Mouse (Mus musculus) ovary, postnatal 36 days (tissue): ENCODE results near the gene Sbk2.

Experiments used
- DNase-seq: peaks from one replicate; pipeline ENCODE4 v3.0.0; 2022; ENCODE audit warnings: low spot score, mixed read lengths

Gene Sbk2

GRCm38 (mm10) chr7:4950561-4951342 lies 13.5 kb downstream of the Sbk2 start:
- DNase-seq, result peak; percentile 31

- no peak for DNase-seq
Observed at GRCm38 (mm10) chr7:4948386-4948785, 15.8 kb downstream of the Sbk2 start.

DNA sequence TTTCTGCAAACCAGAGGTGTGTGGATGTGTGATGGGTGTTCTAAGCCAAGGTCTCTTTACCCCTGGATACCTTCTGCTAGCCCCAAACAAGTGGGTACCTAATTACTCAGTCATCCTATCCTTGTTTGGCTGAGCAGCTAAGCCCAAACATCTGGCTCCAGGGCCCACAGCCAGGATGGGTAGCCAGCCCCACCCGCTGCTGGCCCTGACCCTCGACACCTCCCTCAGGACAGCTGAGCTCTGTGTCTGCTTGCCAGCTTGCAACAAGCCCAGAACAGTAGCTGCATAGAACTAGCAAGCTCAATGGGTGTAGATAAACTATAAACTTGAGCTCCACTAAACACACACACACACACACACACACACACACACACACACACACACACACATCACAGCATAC lies 16.4 kb downstream of the Sbk2 start:
- DNase-seq, result peak; percentile 73

DNA sequence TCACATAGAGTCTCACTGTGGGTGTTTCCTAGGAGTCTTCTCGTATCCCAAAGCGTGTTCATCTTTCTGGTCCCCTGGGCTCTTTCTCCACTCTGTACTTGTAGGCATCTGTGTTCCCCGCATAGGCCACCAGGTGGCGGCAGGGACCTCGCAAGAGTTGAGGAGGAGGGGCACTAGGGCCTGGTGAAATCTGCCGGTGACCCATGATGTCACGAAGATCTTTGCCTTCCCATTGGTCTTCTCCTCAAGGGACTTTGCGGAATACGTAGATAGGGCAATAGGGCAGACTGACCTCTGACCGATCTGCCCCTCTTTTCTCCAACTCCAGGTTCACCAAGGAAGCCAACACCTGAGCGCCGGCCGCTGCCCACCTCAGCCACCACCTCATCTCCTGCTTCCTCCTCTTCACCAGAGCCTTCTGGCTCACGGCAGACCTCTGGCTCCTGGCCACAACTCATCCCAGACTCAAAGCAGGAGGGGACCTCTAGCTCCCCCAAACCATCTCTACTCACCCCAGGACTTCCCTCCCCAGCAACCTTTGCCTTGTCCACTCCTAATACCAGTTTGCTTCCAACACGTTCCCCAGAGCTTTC lies 20.9 kb downstream of the Sbk2 start:
- DNase-seq, result peak; percentile 88

- DNase-seq, result no peak
Observed at GRCm38 (mm10) chr7:4942673-4943072, 21.5 kb downstream of the Sbk2 start.

DNA sequence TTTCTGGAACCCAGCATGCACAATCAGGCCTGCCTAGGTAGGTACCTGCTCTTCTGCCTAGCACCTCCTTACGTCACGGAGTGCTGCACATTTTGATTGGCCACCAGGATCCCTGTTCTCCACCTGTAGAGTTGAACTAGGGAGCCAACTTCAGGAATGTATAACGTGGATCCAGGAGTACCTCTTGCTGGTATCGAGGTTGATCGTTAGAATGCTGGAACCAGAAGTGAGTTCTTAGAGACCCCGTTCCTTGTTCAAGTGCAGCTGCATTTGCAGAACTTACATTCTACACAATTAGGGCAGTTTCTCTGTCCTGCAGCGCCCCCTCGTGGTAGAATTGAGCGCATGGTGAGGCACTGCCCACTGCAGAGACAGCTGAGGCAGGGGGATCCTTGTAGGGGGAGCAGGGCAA lies 24.1 kb downstream of the Sbk2 start:
- DNase-seq, result peak; percentile 71

GRCm38 (mm10) chr7:4938456-4938855 lies 25.8 kb downstream of the Sbk2 start:
- DNase-seq, result peak; percentile 68

- no peak for DNase-seq
Observed at GRCm38 (mm10) chr7:4937392-4937791, 26.8 kb downstream of the Sbk2 start.

GRCm38 (mm10) chr7:4936832-4937231 lies 27.4 kb downstream of the Sbk2 start:
- no peak for DNase-seq

DNA sequence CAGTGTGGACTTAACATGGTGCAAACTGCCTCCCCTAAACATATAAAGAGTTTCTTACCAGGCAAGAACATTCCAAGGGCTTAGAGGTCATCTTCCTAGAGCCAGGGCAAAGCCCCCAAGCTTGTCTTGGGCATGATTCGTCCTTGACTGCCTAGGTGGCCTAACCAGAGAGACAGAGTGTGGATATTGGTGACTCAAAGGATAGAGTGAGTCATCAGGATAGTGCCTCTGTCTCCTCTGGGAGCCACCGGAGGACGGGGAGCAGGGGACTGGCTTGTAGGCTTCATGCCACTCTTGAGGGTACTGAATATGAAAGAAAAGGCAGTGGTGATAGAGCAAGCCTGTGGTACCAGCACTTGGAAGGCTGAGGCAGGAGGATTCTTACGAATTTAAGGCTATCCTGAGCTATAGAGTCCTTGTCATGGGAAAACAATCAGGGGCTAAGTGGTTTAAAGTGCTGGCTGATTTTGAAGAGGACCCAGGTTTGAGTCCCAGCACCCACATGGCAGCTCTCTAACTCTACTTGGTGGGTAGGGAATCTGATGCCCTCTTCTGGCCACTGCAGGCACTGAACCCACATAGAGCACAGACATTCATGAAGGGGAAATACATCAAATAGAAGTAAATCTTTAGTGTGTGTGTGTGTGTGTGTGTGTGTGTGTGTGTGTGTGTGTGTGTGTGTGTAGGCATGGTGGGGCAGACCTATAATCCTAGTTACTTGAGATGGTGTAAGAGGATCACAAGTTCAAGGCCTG lies 29.9 kb downstream of the Sbk2 start:
- DNase-seq, result no peak

- DNase-seq, result no peak
Observed at GRCm38 (mm10) chr7:4933103-4933502, 31.1 kb downstream of the Sbk2 start.

- no peak for DNase-seq
Observed at GRCm38 (mm10) chr7:4928323-4928722, 35.9 kb downstream of the Sbk2 start.

DNA sequence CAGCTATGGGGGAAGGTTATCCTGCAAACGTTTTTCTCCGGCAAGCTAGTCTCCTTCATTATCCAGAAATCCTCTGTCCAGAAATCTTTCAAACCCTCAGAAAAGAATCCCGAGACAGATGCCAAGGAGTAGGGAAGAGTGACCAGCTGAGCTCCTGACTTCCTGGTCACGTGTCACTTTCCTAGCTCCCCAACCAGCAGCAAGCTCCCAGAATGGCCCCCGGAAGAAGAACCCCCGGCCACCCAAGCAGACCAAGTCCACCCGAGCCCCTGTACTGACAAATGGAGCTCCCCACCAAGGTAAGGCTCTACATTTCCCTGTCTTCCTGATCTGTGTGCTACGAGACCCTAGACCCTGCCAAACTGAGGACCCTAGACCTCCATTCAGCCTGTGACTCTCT lies 36.5 kb downstream of the Sbk2 start:
- DNase-seq, result no peak

DNA sequence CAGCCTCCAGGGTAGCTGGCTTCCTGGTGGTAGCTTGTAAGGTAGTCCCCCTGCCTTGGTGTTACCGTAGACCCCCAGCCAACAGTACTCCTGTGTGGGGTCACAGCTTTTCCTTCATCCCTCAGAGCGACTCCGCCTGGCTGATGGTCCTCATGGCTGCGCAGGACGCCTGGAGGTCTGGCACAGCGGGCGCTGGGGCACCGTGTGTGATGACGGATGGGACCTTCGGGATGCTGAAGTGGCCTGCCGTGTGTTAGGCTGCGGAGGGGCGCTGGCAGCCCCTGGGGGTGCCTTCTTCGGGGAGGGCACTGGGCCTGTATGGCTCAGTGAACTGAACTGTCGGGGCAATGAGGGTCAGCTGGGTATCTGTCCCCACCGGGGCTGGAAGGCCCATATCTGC lies 37.4 kb downstream of the Sbk2 start:
- DNase-seq, result no peak

- no peak for DNase-seq
Observed at GRCm38 (mm10) chr7:4925441-4926381, 38.5 kb downstream of the Sbk2 start, which contains the start of gene Ssc5d. TSS of gene Ssc5d (plus strand) at chr7:4925785.

- DNase-seq, result no peak
Observed at GRCm38 (mm10) chr7:4924891-4925301, 39.3 kb downstream of the Sbk2 start.

GRCm38 (mm10) chr7:4924483-4924882 lies 39.7 kb downstream of the Sbk2 start:
- DNase-seq, result no peak

GRCm38 (mm10) chr7:4923586-4924364 lies 40.4 kb downstream of the Sbk2 start:
- DNase-seq, result peak; percentile 68

GRCm38 (mm10) chr7:4922931-4923565 lies 41.2 kb downstream of the Sbk2 start:
- DNase-seq, result no peak

- peak; percentile 63 for DNase-seq
Observed at GRCm38 (mm10) chr7:4922508-4922907, 41.7 kb downstream of the Sbk2 start.
